Mouse (Mus musculus) testis, postnatal 14 days (tissue): Measurements from ENCODE around the gene AA986860.

Experiments
- DNase-seq: peaks from one replicate; pipeline ENCODE4 v3.0.0; 2021; ENCODE audit warnings: low spot score

The AA986860 gene

GRCm38 (mm10) chr1:130731741-130732337 lies at the start of gene AA986860:
TSS of gene AA986860 (plus strand) at chr1:130731976.
- DNase-seq: peak; percentile 19

DNA sequence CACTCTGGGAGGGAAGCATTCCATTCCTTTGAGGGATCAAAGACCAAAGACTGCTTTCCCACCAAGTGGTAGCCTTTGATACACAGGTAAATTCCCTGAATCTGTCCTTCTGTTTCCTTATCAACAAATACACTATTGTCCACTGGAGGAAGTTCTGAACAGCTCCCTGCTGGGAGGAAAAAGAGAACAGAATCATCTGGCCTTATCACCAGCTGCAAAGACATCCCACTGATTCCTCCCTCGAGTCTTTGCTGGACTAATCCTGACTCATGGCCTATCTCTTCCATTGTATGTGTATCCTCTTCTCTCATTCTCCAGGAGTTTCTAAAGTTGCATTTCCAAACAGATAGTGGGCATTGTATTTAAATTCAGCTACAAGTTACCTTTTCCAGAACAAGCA lies 47.9 kb upstream of the AA986860 start:
- no peak for DNase-seq

- no peak for DNase-seq
Measured at GRCm38 (mm10) chr1:130698601-130699000, 33.2 kb upstream of the AA986860 start.

DNA sequence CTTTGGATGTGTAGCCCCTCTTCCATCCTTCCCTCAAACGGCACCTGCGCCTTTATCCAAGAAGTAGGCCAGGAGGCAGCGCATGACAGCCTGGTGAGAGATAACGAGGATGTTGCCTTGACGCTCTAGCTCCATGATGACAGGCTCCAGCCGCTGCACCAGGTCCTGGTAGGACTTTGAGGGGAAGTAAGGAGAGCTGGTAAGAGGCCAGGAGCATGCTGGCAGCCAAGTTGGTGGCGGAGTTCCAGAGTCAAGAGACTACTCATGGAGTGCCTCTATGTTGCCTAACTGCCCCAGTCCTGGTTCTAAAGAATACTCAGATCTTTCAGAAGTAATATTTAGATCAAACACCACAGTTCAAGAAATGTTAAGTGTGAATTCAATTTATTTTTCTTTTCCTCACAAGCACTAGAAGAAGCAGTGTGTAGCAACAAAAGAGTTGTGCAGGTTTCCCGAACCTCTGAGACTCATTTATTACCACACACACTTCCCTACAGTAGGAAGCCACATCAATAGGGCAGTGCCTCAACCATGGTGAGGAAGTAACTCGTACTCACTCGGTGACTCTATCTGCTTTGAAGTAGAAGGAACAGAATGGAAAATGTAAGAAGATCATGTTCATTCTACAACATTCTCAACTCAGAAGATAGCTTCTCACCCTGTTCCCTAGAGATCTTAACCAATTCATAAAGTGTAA lies 31.7 kb upstream of the AA986860 start:
- no peak for DNase-seq

GRCm38 (mm10) chr1:130701976-130702375 lies 29.8 kb upstream of the AA986860 start:
- no peak for DNase-seq

- DNase-seq: no peak
Measured at GRCm38 (mm10) chr1:130703613-130704012, 28.2 kb upstream of the AA986860 start.

GRCm38 (mm10) chr1:130710283-130711080 lies 21.3 kb upstream of the AA986860 start:
- no peak for DNase-seq

- DNase-seq: no peak
Measured at GRCm38 (mm10) chr1:130714046-130714445, 17.7 kb upstream of the AA986860 start.

- DNase-seq: peak; percentile 92
Measured at GRCm38 (mm10) chr1:130715561-130716217, 16.1 kb upstream of the AA986860 start, which contains the start of gene Gm29427. TSS of gene Gm29427 (minus strand) at chr1:130715799.

GRCm38 (mm10) chr1:130716218-130716512 lies 15.6 kb upstream of the AA986860 start:
- DNase-seq: no peak

DNA sequence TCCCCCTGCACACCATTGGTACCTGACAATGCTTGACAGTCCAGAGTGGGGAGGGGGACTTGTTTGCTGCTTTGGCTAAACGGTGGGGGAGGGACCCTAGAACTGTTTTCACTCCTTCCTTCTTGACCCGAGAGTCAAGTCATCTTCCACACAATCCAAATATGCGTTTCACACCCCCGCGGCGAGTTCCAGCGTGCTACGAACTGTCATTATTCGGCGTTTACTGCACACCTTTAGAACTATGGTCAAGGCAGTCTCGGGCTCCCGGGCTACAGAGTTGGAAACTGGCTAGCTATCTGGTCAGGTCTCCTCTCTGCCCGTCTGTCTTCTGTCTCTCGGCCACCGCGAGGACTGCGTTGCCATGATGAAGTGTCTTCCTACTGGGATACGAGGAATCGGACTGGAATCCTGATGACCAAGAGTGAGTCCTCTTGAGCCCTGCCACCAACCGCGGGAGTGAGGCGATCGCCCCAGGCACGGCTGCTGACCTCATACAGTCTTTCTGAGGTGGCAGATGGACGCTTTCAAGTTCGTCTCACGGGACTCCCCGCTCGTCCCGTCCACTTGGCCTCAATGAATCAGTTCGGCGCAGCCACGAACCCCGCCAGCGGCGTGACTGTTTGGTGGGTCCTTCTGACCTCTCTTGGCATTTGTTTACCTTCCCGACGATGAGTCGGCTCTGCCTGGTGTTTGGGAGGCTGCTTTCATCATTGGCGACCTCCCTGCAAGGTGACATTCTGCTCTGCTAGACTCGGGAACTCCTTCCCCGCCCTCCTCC lies 15.1 kb upstream of the AA986860 start:
- peak; percentile 57 for DNase-seq

DNA sequence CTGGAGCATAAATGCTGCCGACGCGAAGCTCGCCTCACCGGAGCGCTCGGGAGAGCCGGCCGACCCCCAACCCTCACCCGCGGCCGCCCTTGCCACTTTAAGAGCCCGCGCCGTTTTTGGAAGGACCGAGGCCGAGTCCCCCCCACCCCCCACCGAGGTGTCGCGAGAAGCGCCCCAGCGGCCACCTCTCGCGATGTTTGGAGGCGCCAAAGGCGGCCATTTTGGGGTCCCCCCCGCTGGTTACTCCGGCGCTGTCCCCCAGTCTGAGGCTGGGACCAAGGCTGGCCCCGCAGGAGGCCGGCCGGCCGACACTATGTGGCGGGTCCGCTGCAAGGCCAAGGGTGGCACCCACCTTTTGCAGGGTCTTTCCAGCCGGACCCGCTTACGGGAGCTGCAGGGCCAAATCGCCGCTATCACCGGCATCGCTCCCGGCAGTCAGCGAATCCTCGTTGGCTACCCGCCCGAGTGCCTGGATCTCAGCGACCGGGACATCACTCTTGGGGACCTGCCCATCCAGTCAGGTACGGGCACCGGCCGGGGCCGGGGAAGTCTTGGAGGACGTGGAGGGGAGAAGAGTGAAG lies 14.4 kb upstream of the AA986860 start, which contains the start of gene Yod1:
TSS of gene Yod1 (plus strand) at position 37 of the 581 bp plus-strand sequence.
- peak; percentile 90 for DNase-seq

- DNase-seq: no peak
Measured at GRCm38 (mm10) chr1:130724206-130724605, 7.6 kb upstream of the AA986860 start.

GRCm38 (mm10) chr1:130726396-130726795 lies 5.4 kb upstream of the AA986860 start:
- no peak for DNase-seq

GRCm38 (mm10) chr1:130728070-130728469 lies 3.7 kb upstream of the AA986860 start:
- DNase-seq: no peak

- no peak for DNase-seq
Measured at GRCm38 (mm10) chr1:130728708-130729107, 3.1 kb upstream of the AA986860 start.

- DNase-seq: no peak
Measured at GRCm38 (mm10) chr1:130729153-130729552, 2.6 kb upstream of the AA986860 start, which contains the start of gene Pfkfb2. TSS of gene Pfkfb2 (minus strand) at chr1:130729253.

GRCm38 (mm10) chr1:130732706-130733658 lies 1.2 kb downstream of the AA986860 start:
- DNase-seq: peak; percentile 1

- no peak for DNase-seq
Measured at GRCm38 (mm10) chr1:130733671-130734070, 1.9 kb downstream of the AA986860 start.

DNA sequence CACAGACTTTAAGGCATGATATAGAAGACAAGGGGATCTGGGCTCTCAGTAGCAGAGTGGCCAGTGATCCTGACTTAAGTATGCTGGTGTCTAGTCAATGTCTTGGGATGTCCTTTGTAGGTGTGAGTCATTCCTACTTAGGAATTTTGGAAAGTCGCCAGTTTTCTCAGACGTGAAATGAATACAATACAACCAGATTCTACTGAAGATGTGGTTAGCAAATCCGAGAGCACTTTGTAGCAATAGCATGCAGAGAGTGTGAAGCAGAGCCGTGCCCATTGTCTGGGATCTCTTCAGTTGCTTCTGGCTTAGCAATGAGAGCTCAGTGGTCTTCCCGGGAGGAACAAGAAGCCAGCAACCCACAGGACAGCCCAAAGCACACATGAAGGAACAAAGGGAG lies 2.7 kb downstream of the AA986860 start:
- no peak for DNase-seq
